Mouse (Mus musculus) neural tube, embryonic 12.5 days (tissue): ENCODE data around the gene Tmem97. TPM values are rescaled to one million over a fixed set of nuclear protein-coding genes. Genes with fewer than 3 reads are reported as not detected.
"Not testable (repeated sequence)": the region's sequence is repeated elsewhere in the genome, so short reads cannot be mapped to it uniquely, and the experiment has no call there.

Experiments used
- ATAC-seq: fragments of 200-750 bp; cut with Nextera tagmentation; 2 replicates; pipeline ENCODE4 v1.8.0; 2017; ENCODE audit warnings: low read depth, mild to moderate bottlenecking, moderate TSS enrichment, moderate library complexity; ENCODE audit not compliant: low FRiP score
- H3K27ac ChIP-seq: fragments of 300-500 bp; sonication (generic); 2 replicates; pipeline ENCODE4 v1.5.1; 2016
- H3K27me3 ChIP-seq: fragments of 300-500 bp; sonication (generic); replicated peaks from 2 replicates; pipeline ENCODE4 v1.6.1; 2016; ENCODE audit warnings: mild to moderate bottlenecking
- H3K36me3 ChIP-seq: fragments of 300-500 bp; sonication (generic); 2 replicates; pipeline ENCODE4 v1.6.1; 2016; ENCODE audit warnings: mild to moderate bottlenecking
- H3K4me1 ChIP-seq: fragments of 300-500 bp; sonication (generic); 2 replicates; pipeline ENCODE4 v1.6.1; 2016
- H3K4me2 ChIP-seq: fragments of 300-500 bp; sonication (generic); replicated peaks from 2 replicates; pipeline ENCODE4 v1.6.1; 2016; ENCODE audit warnings: mild to moderate bottlenecking
- H3K4me3 ChIP-seq: fragments of 300-500 bp; sonication (generic); 2 replicates; pipeline ENCODE4 v1.5.1; 2016
- H3K9ac ChIP-seq: fragments of 300-500 bp; sonication (generic); 2 replicates; pipeline ENCODE4 v1.6.1; 2016; ENCODE audit warnings: mild to moderate bottlenecking
- H3K9me3 ChIP-seq: fragments of 300-500 bp; sonication (generic); 2 replicates; pipeline ENCODE4 v1.6.1; 2016; ENCODE audit warnings: mild to moderate bottlenecking
- WGBS: fragments of 180-500 bp; shearing (Covaris S2); methylation state at CpG from one replicate; pipeline ENCODE4 v1.1.7; 2016; 5-methylcytosine and 5-hydroxymethylcytosine counted together
- polyA plus RNA-seq: library from polyadenylated mRNA; unstranded; fragments of >200 nt; fragmentation: Nextera tagmentation; extraction: Ambion mirVana; gene quantifications from 2 replicates; pipeline ENCODE4 v1.2.1, GENCODE M21; 2016

Gene Tmem97
- polyA plus RNA-seq, 1 experiment from 2014 or later = 39.5 TPM

DNA sequence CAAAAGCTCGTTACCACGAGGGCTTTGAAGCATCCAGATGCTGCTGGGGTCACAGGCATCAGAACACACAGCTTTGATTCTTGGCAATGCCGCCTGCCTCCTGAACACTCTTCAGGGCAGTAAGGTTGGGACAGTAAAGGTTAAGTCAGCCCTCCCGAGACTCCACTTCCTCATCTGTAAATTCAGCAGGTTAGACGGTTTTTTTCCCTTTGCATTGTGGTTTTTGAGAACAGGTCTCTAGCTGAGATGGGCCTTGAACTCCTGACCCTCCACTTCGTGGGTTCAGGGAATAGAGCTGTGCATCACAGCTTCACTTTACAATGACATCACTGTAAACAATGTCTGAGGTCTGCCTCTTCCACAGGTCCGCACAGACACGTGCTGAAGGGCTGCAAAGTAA is 5.4 kb downstream of the Tmem97 start:
- Histone ChIP-seq H3K27me3 (no peaks in the 10 kb centered on the region), H3K9me3 (no peaks in the 10 kb centered on the region), H3K4me2 (no peak overlapping the region), H3K27ac (no peak overlapping the region), H3K36me3 (peaks cover 33% of the 10 kb centered on the region), H3K9ac (no peak overlapping the region), H3K4me1 (peaks cover 20% of the 10 kb centered on the region), H3K4me3 (no peak overlapping the region)
- no peak for ATAC-seq
- 80% methylated on average over 8 of the region's 8 CpGs for whole genome bisulfite sequencing

DNA sequence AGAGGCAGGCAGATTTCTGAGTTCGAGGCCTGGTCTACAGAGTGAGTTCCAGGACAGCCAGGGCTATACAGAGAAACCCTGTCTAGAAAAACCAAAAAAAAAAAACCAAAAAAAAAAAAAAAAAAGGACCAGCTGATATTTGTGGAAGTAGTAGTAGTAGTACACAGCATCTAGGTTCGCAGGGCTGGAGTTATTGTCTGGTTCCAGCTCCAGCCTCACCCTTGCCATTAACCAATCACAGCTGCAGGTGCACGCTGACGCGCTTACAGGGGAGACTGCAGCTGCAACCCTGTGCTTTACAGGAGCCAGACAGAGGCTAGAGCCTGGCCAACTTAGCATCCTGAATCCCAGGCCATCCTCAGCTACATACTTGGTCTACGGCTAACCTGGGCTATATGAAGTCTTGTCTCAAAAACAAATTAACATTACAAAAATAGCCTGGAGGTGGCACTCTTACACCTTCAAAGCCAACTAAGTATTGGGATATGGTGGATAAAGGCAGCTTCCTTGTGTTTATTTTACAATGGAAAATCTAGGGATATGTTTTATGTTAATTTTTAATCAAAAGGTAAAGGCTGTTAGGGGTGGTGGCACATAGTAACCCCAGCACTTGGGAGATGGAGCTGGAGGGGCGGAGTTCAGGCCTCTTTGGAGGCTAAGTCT is 6.0 kb downstream of the Tmem97 start:
- Histone ChIP-seq H3K4me2 (no peak overlapping the region), H3K36me3 (peaks cover 38% of the 10 kb centered on the region), H3K4me3 (no peak overlapping the region), H3K27me3 (no peaks in the 10 kb centered on the region), H3K4me1 (peaks cover 18% of the 10 kb centered on the region), H3K9ac (no peak overlapping the region), H3K27ac (no peak overlapping the region), H3K9me3 (no peaks in the 10 kb centered on the region)
- 94% methylated on average over 7 of the region's 7 CpGs for WGBS
- ATAC-seq = no peak

DNA sequence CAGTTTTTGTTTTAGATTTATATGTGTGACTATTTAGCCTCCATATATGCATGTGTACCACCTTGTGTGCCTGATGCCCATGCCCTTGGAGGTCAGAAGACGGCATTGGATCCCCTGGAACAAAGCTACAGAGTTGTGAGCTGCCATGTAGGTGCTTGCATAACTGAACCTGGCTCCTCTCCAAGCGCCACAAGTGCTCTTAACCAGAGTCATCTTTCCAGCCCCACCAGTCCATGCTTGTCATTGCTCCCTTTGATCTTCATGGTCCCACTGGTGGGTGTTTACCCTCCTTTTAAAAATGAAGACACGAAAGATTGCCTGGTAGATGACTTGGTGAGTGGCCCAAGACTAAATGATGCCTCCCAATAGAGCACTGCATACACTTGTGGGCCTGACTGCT is 10.2 kb downstream of the Tmem97 start:
- peaks cover 11% of the 10 kb centered on the region for H3K4me1 ChIP-seq
- H3K9ac ChIP-seq = no peak overlapping the region
- WGBS = 86% methylated on average over 3 of the region's 3 CpGs
- peaks cover 50% of the 10 kb centered on the region for H3K36me3 ChIP-seq
- no peaks in the 10 kb centered on the region for H3K9me3 ChIP-seq
- no peak overlapping the region for H3K4me3 ChIP-seq
- H3K27ac ChIP-seq = no peak overlapping the region
- no peak for ATAC-seq
- no peaks in the 10 kb centered on the region for H3K27me3 ChIP-seq
- H3K4me2 ChIP-seq = no peak overlapping the region

DNA sequence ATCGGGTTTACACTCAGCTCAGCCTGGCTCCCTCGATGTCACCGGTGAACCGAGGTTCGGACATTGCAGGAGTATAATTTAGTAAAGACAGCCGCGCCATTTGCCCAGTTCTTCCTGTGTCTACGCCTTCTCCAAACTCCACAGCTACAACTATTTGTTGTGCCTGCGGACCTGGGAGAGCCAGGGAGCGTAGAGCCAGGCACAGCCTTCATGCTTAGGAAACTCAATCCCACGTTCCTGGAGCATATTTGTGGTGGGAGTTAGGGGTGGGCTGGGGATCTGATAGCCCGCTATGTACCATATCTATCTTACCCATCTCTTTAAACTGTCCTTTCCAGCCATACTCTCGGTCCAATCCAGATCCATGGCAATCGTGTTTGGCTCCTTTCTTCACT is 13.9 kb downstream of the Tmem97 start:
- ATAC-seq = no peak
- 4% methylated on average over 14 of the region's 14 CpGs for whole genome bisulfite sequencing
- Histone ChIP-seq H3K4me1 (peaks cover 21% of the 10 kb centered on the region), H3K4me3 (peak overlapping the region; percentile 74), H3K27ac (no peak overlapping the region), H3K36me3 (peaks cover 32% of the 10 kb centered on the region), H3K27me3 (no peaks in the 10 kb centered on the region), H3K4me2 (peak overlapping the region; percentile 86), H3K9me3 (no peaks in the 10 kb centered on the region), H3K9ac (peak overlapping the region; percentile 79)

DNA sequence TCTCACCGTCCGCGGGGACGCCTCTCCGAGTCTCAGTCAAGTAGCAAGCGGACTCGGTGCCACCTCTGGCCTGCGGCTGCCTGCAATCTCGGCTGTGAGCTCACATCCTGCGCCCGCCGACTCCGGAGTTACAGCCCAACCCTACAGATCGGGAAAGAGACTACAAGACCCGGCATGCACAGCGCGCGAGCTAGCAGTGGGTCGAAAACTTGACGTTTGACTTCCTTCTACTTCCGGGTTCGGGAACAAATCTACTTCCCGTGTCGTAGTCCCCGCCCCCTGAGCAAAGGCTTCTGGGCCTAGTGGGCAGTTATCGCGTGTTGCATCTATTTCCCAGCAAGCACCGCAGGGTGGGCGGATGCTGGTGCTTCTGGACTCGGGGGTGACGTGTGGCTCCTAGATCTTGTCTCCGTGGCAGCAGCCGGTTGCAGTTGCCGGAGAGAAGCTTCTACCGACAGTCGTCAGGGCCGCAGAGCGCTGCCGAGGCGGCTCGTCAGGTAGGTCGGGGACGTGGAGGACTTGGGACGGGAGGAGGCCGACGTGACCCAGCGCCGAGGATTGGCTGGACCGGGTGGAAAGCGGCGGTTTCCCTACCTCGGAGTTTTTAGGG is 14.4 kb downstream of the Tmem97 start, which contains the start of the genes Tnfaip1 and Ift20:
Gene Tnfaip1, minus strand, starts transcription at position 253 of the 610 bp plus-strand sequence.
Gene Ift20, plus strand, starts transcription at position 282 of the 610 bp plus-strand sequence.
- Histone ChIP-seq H3K27me3 (no peaks in the 10 kb centered on the region), H3K4me2 (peak within 1 kb of the TSS; percentile 86), H3K9me3 (no peaks in the 10 kb centered on the region), H3K9ac (peak within 1 kb of the TSS; percentile 79), H3K36me3 (peaks cover 29% of the 10 kb centered on the region), H3K4me1 (peaks cover 21% of the 10 kb centered on the region), H3K4me3 (peak within 1 kb of the TSS; percentile 74), H3K27ac (peak within 1 kb of the TSS; percentile 60)
- WGBS = under 1% methylated on average over 52 of the region's 52 CpGs
- peak; percentile 98 for ATAC-seq

DNA sequence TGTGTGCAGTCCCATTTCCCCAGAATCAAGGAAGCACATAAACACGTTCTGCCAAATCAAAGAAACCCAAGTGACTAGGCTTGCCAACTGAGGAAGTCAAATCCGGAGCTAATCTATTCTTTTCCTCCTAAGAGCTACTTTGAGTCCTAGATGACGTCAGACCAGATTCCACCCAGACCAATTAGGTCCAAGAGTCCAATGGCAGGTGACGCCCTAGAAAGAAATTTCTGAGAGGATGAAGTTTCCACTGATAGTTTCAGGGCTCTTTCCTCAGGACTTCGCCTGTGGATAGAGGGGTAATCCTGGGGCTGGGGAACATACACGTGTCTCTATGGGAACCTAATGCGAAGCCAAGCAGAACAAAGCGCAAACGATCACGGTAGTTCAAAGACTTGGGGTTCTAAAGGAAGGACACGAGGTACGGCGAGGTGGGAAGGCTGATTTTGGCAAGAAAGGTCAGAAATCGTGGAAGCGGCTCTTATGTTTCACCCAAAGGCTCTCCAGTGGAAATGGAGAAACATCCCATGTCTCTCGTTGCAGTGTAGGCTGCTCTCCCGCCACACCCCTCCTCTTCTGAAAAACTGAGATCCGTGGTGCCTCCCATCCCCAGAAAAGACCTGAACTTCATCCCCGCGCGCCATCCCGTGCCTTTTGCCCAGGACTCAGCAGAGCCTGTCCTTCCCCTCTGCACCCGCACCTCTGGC is 15.0 kb downstream of the Tmem97 start:
- Histone ChIP-seq H3K9ac (peak overlapping the region; percentile 65), H3K4me1 (peaks cover 21% of the 10 kb centered on the region), H3K4me2 (peak overlapping the region; percentile 78), H3K9me3 (no peaks in the 10 kb centered on the region), H3K27ac (peak overlapping the region; percentile 60), H3K36me3 (peaks cover 26% of the 10 kb centered on the region), H3K4me3 (peak overlapping the region; percentile 74), H3K27me3 (no peaks in the 10 kb centered on the region)
- WGBS = under 1% methylated on average over 23 of the region's 23 CpGs
- peak; percentile 65 for ATAC-seq

DNA sequence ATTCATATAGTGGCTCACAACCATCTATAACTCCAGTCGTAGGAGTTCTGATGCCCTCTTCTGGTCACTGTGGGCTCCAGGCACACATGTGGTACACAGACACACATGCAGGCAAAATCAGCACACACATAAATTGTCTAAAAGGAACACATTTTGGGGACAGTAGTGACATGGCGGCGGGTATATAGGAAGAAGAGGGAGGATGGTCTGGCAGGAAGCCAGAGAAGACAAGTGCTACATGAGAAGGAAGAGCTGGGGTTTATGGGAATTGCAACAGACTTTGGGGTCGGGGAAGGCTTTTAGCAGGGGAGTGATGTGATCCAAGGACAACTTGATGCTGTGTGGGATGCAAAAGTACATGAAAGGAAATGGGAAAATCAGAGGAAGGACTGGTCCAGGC is 16.1 kb downstream of the Tmem97 start:
- Histone ChIP-seq H3K4me1 (peaks cover 21% of the 10 kb centered on the region), H3K27ac (no peak overlapping the region), H3K36me3 (peaks cover 26% of the 10 kb centered on the region), H3K9me3 (no peaks in the 10 kb centered on the region), H3K4me2 (peak overlapping the region; percentile 78), H3K4me3 (no peak overlapping the region), H3K27me3 (no peaks in the 10 kb centered on the region), H3K9ac (no peak overlapping the region)
- no peak for ATAC-seq
- 94% methylated on average over 4 of the region's 4 CpGs for WGBS

DNA sequence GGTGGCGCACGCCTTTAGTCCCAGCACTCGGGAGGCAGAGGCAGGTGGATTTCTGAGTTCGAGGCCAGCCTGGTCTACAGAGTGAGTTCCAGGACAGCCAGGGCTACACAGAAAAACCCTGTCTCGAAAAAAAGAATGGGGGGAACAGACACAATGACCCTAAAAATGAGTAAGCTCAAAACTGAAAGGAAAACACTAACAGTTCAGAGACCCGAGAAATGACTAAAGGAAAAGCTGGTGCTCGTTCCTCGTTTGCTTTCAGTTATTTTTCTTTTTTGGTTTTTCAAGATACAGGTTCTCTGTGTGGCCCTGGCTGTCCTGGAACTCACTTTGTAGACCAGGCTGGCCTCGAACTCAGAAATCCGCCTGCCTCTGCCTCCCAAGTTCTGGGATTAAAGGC is 19.1 kb downstream of the Tmem97 start:
- H3K9me3 ChIP-seq, H3K27me3 ChIP-seq, H3K4me2 ChIP-seq, ATAC-seq, H3K27ac ChIP-seq, H3K4me3 ChIP-seq, H3K9ac ChIP-seq: not testable (repeated sequence)
- 95% methylated on average over 10 of the region's 10 CpGs for WGBS
- peaks cover 11% of the 10 kb centered on the region for H3K4me1 ChIP-seq
- peaks cover 41% of the 10 kb centered on the region for H3K36me3 ChIP-seq

DNA sequence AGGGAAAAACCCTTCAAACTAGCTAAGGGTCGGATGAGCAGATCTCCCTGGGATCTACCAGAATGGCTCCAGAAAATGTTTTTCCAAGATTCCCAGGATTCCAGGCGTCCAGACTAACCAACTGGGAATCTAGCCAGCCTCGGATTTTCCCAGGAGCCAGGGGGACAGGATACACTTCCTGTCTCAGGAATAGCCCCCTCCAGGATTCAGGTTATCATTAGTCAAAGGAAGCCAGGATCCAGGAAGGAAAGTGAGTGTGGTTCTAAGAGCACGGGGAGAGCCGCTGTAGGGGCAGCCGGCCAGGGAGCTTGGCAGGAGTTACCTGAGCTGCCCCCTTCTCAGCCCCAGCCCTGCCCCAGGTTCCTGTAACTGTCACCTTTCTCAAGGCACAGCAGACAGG is 19.5 kb downstream of the Tmem97 start:
- Histone ChIP-seq H3K4me1 (peaks cover 11% of the 10 kb centered on the region), H3K27ac (no peak overlapping the region), H3K36me3 (peaks cover 46% of the 10 kb centered on the region), H3K4me2 (no peak overlapping the region), H3K9ac (no peak overlapping the region), H3K9me3 (no peaks in the 10 kb centered on the region), H3K4me3 (no peak overlapping the region), H3K27me3 (no peaks in the 10 kb centered on the region)
- WGBS = 92% methylated on average over 6 of the region's 6 CpGs
- ATAC-seq = no peak

DNA sequence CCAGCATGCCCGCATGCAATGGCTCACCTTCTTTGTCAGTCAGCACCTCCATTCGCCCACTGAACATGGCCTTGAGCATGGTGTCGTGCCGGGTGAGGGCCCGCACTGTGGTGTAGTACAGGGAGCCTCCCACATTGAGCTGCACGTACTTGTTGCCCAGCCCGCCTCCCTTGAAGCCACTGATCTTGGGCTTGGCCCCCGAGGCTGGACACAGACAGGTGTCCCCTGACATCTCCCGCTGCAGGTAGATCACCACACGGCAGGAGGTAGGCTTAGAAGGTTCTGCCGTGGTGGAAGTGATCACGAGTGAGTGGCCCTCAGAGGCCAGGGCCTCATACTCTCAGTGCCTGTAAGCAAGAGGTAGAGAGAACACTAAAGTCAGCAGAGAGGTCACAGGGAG is 20.6 kb downstream of the Tmem97 start:
- no peak overlapping the region for H3K4me2 ChIP-seq
- H3K4me3 ChIP-seq = no peak overlapping the region
- H3K27ac ChIP-seq = no peak overlapping the region
- peaks cover 6% of the 10 kb centered on the region for H3K4me1 ChIP-seq
- no peak overlapping the region for H3K9ac ChIP-seq
- ATAC-seq = no peak
- no peaks in the 10 kb centered on the region for H3K27me3 ChIP-seq
- 93% methylated on average over 12 of the region's 12 CpGs for WGBS
- peaks cover 56% of the 10 kb centered on the region for H3K36me3 ChIP-seq
- H3K9me3 ChIP-seq = no peaks in the 10 kb centered on the region

DNA sequence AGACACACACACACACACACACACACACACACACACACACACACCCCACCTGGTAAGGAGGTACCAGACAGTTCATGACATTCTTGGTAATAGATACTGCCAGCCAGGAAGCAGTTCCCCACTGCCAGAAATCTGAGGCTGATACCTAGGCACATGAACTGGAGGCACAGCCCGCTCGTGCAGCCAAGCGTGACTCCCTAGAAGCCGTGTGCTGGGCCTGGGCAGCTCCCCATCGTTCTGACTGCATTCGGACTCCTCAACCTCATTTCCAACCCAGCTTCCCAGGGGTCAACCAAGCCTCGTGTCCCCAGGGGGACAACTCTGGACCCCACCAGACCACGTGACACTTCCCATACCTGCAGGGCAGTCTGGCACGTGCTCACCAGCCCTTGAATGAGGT is 21.9 kb downstream of the Tmem97 start:
- 87% methylated on average over 9 of the region's 9 CpGs for WGBS
- Histone ChIP-seq H3K36me3 (peaks cover 68% of the 10 kb centered on the region), H3K9ac (0 out of 2 replicates have a peak overlapping the region, but pooled peaks have one; percentile 1), H3K4me1 (no peaks in the 10 kb centered on the region), H3K4me3 (no peak overlapping the region), H3K4me2 (no peak overlapping the region), H3K27ac (no peak overlapping the region), H3K9me3 (no peaks in the 10 kb centered on the region), H3K27me3 (no peaks in the 10 kb centered on the region)
- no peak for ATAC-seq

DNA sequence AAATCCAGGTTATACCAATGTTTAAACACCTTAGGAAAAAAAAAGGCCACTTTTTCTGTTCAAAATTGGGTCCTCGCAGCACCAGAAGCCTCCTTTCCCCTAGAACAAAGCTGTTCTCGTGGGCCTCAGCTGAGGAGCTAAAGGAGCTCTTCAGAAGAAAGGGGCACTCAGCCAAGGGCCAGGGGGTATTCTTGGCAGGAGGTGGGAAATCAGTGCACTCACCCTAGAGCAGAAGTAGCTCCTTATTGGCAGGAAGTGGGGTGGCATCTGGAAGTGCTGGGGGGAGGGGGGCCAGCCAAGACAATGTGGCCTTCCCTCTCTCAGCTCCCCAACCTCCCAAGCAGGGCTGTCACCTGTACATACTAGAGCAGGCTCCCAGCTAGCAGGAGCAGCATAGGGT is 25.7 kb downstream of the Tmem97 start:
- Histone ChIP-seq H3K27ac (no peak overlapping the region), H3K4me2 (no peak overlapping the region), H3K9ac (no peak overlapping the region), H3K4me3 (no peak overlapping the region), H3K4me1 (no peaks in the 10 kb centered on the region), H3K9me3 (no peaks in the 10 kb centered on the region), H3K36me3 (peaks cover 96% of the 10 kb centered on the region), H3K27me3 (no peaks in the 10 kb centered on the region)
- ATAC-seq = no peak
- WGBS = 92% methylated on average over 2 of the region's 2 CpGs
